Mouse (Mus musculus) kidney, embryonic 15.5 days (tissue): ENCODE measurements around the gene Slc24a1. TPM values are rescaled to one million over a fixed set of nuclear protein-coding genes. Genes with fewer than 3 reads are reported as not detected.
"Not testable (repeated sequence)": the region's sequence is repeated elsewhere in the genome, so short reads cannot be mapped to it uniquely, and the experiment has no call there.

Experiments used
- ATAC-seq: fragments of 200-750 bp; cut with Nextera tagmentation; replicated peaks from 2 replicates; pipeline ENCODE4 v1.8.0; 2017; ENCODE audit warnings: moderate TSS enrichment; ENCODE audit not compliant: low FRiP score
- H3K27ac ChIP-seq: fragments of 300-500 bp; sonication (generic); 2 replicates; pipeline ENCODE4 v1.5.1; 2015; ENCODE audit warnings: mild to moderate bottlenecking, inconsistent platforms
- H3K27me3 ChIP-seq: fragments of 300-500 bp; sonication (generic); 2 replicates; pipeline ENCODE4 v1.6.1; 2015; ENCODE audit warnings: inconsistent platforms
- H3K36me3 ChIP-seq: fragments of 300-500 bp; sonication (generic); 2 replicates; pipeline ENCODE4 v1.6.1; 2015; ENCODE audit warnings: inconsistent platforms
- H3K4me1 ChIP-seq: fragments of 300-500 bp; sonication (generic); 2 replicates; pipeline ENCODE4 v1.6.1; 2015; ENCODE audit warnings: inconsistent platforms
- H3K4me2 ChIP-seq: fragments of 300-500 bp; sonication (generic); 2 replicates; pipeline ENCODE4 v1.6.1; 2015; ENCODE audit warnings: moderate library complexity, mild to moderate bottlenecking, inconsistent platforms
- H3K4me3 ChIP-seq: fragments of 300-500 bp; sonication (generic); replicated peaks from 2 replicates; pipeline ENCODE4 v1.5.1; 2015; ENCODE audit warnings: mild to moderate bottlenecking, inconsistent platforms
- H3K9ac ChIP-seq: fragments of 300-500 bp; sonication (generic); 2 replicates; pipeline ENCODE4 v1.6.1; 2015; ENCODE audit warnings: mild to moderate bottlenecking, inconsistent platforms
- H3K9me3 ChIP-seq: fragments of 300-500 bp; sonication (generic); replicated peaks from 2 replicates; pipeline ENCODE4 v1.6.1; 2016; ENCODE audit warnings: inconsistent platforms
- WGBS: fragments of 180-500 bp; shearing (Covaris S2); methylation state at CpG from one replicate; pipeline ENCODE4 v1.1.7; 2015; ENCODE audit warnings: mixed read lengths; 5-methylcytosine and 5-hydroxymethylcytosine counted together
- polyA plus RNA-seq: library from polyadenylated mRNA; unstranded; fragments of >200 nt; fragmentation: Nextera tagmentation; extraction: Ambion mirVana; gene quantifications from 2 replicates; pipeline ENCODE4 v1.2.1, GENCODE M21; 2015

Slc24a1 gene
- polyA plus RNA-seq: 0.03 and 0.06 TPM in 2 replicates

GRCm38 (mm10) chr9:64951161-64951657 lies at the start of gene Slc24a1:
Slc24a1 (minus strand) TSS chr9:64951607.
- WGBS: 35% methylated on average over 11 of the region's 11 CpGs
- Histone ChIP-seq H3K36me3 (no peaks in the 10 kb centered on the region), H3K27me3 (peaks cover 49% of the 10 kb centered on the region), H3K9ac (no peak within 1 kb of the TSS), H3K9me3 (no peaks in the 10 kb centered on the region), H3K27ac (no peak within 1 kb of the TSS), H3K4me2 (no peak within 1 kb of the TSS), H3K4me3 (no peak within 1 kb of the TSS), H3K4me1 (peaks cover 6% of the 10 kb centered on the region)
- no peak for ATAC-seq

DNA sequence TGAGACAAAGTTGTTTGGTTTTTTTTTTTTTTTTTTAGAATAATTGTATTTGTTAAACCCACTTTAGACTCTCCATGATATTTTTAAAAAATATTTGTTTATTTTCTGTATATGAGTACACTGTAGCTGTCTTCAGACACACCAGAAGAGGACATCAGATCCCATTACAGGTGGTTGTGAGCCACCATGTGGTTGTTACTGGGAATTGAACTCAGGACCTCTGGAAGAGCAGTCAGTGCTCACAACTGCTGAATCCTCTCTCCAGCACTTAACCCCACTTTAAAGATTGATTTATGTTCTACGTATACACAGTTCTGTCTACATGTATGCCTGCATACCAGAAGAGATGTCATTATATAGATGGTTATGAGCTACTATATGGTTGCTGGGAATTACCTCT lies 44.1 kb upstream of the Slc24a1 start:
- H3K4me1 ChIP-seq, H3K4me2 ChIP-seq, H3K9ac ChIP-seq, H3K27me3 ChIP-seq, H3K4me3 ChIP-seq, ATAC-seq, H3K9me3 ChIP-seq, H3K27ac ChIP-seq: not testable (repeated sequence)
- peaks cover 77% of the 10 kb centered on the region for H3K36me3 ChIP-seq
- WGBS: 82% methylated on average over 1 of the region's 1 CpGs

GRCm38 (mm10) chr9:64990291-64990690 lies 38.9 kb upstream of the Slc24a1 start:
- ATAC-seq: no peak
- no peaks in the 10 kb centered on the region for H3K4me1 ChIP-seq
- H3K9ac ChIP-seq: no peak overlapping the region
- WGBS: 85% methylated on average over 7 of the region's 7 CpGs
- no peak overlapping the region for H3K4me3 ChIP-seq
- H3K27ac ChIP-seq: no peak overlapping the region
- no peak overlapping the region for H3K4me2 ChIP-seq
- H3K36me3 ChIP-seq: peaks cover 86% of the 10 kb centered on the region
- H3K9me3 ChIP-seq: no peaks in the 10 kb centered on the region
- no peaks in the 10 kb centered on the region for H3K27me3 ChIP-seq

GRCm38 (mm10) chr9:64988443-64988842 lies 37.0 kb upstream of the Slc24a1 start:
- Histone ChIP-seq H3K9ac (no peak overlapping the region), H3K4me1 (no peaks in the 10 kb centered on the region), H3K4me2 (no peak overlapping the region), H3K9me3 (no peaks in the 10 kb centered on the region), H3K36me3 (peaks cover 93% of the 10 kb centered on the region), H3K27ac (no peak overlapping the region), H3K27me3 (no peaks in the 10 kb centered on the region), H3K4me3 (no peak overlapping the region)
- ATAC-seq: no peak
- 86% methylated on average over 6 of the region's 6 CpGs for WGBS

DNA sequence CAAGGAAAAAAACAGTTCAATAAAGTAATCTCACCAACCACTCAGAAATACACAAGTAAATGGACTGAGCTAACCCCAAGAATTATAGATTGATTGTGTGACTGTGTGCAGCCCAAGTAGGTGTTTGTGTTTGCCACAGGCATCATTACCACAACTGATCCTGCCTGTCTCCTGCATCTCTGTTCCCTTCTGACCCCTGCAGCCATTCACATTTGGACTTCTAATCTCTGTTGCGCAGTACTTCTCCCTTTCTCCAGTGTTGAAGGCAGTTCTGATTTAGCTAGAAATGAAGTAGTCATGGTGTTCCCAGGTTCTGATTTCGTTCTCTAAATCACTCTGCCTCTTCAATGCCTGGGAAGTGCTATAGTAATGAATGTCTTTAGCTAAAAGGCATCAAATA lies 36.2 kb upstream of the Slc24a1 start:
- Histone ChIP-seq H3K27me3 (no peaks in the 10 kb centered on the region), H3K4me3 (no peak overlapping the region), H3K9ac (no peak overlapping the region), H3K4me1 (no peaks in the 10 kb centered on the region), H3K9me3 (no peaks in the 10 kb centered on the region), H3K36me3 (peaks cover 93% of the 10 kb centered on the region), H3K27ac (no peak overlapping the region), H3K4me2 (no peak overlapping the region)
- 97% methylated on average over 2 of the region's 2 CpGs for WGBS
- no peak for ATAC-seq

GRCm38 (mm10) chr9:64985807-64986206 lies 34.4 kb upstream of the Slc24a1 start:
- 83% methylated on average over 9 of the region's 9 CpGs for WGBS
- H3K36me3 ChIP-seq: peaks cover 98% of the 10 kb centered on the region
- H3K9me3 ChIP-seq: no peaks in the 10 kb centered on the region
- no peak overlapping the region for H3K9ac ChIP-seq
- H3K4me1 ChIP-seq: no peaks in the 10 kb centered on the region
- H3K27me3 ChIP-seq: no peaks in the 10 kb centered on the region
- H3K27ac ChIP-seq: no peak overlapping the region
- ATAC-seq: no peak
- H3K4me2 ChIP-seq: no peak overlapping the region
- no peak overlapping the region for H3K4me3 ChIP-seq

DNA sequence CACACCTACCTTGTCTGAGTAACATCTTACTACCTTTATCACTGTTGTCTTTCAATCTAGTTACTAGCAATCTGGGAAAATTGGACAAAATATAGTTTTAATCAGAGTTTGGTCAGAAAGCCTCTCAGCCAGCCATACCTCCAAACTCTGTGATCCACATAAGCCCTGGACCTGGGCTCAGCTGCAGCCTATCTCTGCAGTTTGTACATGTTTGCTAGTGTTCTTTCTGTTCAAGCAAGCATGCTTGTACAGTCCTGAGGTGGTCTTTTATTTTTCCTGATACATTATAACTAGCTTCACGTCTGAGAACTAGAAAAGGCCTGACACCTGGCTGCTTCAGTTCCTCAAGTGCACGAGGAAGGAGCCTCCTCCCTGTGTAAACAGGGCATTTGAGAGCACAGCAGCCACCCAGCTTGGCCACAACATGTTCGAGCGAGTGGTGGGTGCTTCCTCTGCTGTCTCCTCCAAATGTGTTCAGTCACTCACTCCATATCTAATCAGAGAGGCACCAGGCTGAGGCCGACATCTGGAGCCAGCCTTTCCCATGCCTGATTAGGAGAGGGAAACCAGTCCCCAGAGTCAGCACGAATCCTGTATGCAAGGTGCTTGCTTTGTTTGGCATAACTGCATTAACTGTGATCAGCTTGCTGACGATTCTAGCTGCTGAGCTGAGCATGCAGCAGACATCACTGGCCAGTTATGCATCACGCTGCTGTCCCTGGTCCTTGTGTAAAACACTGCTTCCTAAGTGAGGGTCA lies 33.8 kb upstream of the Slc24a1 start:
- WGBS: 77% methylated on average over 8 of the region's 8 CpGs
- ATAC-seq: no peak
- Histone ChIP-seq H3K36me3 (peaks cover 98% of the 10 kb centered on the region), H3K9ac (no peak overlapping the region), H3K4me1 (no peaks in the 10 kb centered on the region), H3K27me3 (no peaks in the 10 kb centered on the region), H3K4me3 (no peak overlapping the region), H3K27ac (no peak overlapping the region), H3K4me2 (no peak overlapping the region), H3K9me3 (no peaks in the 10 kb centered on the region)

DNA sequence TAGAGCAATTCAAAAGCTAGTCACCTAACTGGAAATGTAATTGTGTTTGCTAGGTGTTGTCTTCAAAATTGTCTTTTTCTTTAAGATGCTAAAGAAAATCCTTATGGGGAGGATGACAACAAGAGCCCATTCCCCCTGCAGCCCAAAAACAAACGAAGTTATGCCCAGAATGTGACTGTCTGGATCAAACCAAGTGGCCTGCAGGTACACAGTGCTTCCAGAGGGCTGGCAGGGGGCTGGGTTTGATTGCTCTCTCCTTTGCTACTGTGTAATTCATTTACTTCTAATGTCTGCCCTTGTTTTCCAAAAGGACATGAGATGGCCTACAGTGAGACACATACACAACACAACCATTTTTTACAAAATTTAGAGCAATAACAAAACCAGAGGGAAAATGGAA lies 30.5 kb upstream of the Slc24a1 start:
- Histone ChIP-seq H3K9me3 (no peaks in the 10 kb centered on the region), H3K4me3 (no peak overlapping the region), H3K36me3 (peaks cover 99% of the 10 kb centered on the region), H3K4me2 (no peak overlapping the region), H3K27ac (no peak overlapping the region), H3K9ac (no peak overlapping the region), H3K4me1 (no peaks in the 10 kb centered on the region), H3K27me3 (no peaks in the 10 kb centered on the region)
- WGBS: 81% methylated on average over 1 of the region's 1 CpGs
- no peak for ATAC-seq

DNA sequence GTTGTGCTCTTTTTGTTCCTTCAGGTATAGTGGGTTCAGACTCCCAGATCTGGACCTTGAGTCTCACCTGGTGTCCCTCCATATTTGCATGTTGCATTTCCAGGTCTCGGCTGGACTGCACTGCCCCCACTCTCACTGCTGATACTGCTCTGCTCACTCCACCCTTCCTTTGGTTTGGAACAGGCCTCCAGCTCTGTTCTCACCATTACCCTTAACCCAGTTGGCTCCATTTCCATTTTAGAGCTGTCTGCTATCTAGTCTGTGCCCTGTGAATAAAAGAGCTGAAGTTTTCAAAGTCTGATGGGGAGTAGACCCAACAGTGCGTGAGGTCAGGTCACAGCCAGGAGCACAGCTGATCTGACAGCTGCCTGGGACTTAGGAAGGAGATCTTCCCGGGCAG lies 29.1 kb upstream of the Slc24a1 start:
- ATAC-seq: no peak
- H3K4me1 ChIP-seq: no peaks in the 10 kb centered on the region
- no peak overlapping the region for H3K4me3 ChIP-seq
- WGBS: 84% methylated on average over 3 of the region's 3 CpGs
- H3K4me2 ChIP-seq: no peak overlapping the region
- peaks cover 98% of the 10 kb centered on the region for H3K36me3 ChIP-seq
- no peaks in the 10 kb centered on the region for H3K9me3 ChIP-seq
- no peaks in the 10 kb centered on the region for H3K27me3 ChIP-seq
- no peak overlapping the region for H3K27ac ChIP-seq
- no peak overlapping the region for H3K9ac ChIP-seq

- under 1% methylated on average over 17 of the region's 17 CpGs for WGBS
- no peaks in the 10 kb centered on the region for H3K27me3 ChIP-seq
- H3K9ac ChIP-seq: peak overlapping the region; percentile 89
- ATAC-seq: peak; percentile 87
- H3K27ac ChIP-seq: peak overlapping the region; percentile 93
- H3K36me3 ChIP-seq: peaks cover 36% of the 10 kb centered on the region
- peak overlapping the region; percentile 71 for H3K4me2 ChIP-seq
- no peaks in the 10 kb centered on the region for H3K9me3 ChIP-seq
- H3K4me1 ChIP-seq: peaks cover 20% of the 10 kb centered on the region
- H3K4me3 ChIP-seq: peak overlapping the region; percentile 85
Observed at GRCm38 (mm10) chr9:64960978-64961320, 9.5 kb upstream of the Slc24a1 start.

DNA sequence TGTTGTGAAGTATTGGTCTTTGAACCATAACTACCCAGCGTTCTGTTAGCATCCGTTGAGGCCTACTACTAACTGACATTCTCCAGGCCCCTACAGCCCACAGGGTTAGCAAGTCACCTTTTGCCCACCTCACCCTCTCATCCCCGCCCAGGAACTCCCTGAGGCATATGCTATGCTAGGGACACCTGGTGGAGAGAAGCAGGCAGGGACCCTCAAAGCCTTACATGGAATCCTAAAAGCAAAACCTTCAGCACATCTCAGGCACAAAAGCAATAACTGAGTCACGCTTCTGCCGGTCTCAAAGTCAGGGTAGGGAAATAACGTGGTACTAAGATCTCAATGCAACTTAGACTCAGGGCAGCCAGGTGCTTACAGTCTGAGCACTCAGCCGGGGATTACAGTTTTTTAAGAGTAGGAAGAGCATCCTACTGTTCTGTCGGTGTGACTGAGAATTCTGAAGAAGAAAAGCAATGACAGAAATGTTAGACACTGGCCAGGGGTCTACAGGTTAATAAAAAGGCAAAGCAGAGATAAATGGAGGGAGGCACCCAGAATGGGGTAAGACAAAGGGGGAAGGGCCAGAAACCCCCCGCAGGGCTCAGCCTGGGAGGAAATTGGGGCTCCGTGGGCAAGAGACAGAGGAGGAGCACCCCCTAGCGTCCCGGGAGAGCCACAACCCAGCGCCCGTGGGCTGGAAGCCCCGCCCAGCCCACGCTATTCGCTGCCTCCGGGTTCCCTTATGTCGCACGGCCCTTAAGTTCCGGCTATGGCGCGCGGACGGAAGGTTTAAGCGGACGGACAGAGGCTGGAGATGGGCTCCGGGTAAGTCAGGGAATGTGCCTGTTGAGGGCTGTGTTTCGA lies 8.9 kb upstream of the Slc24a1 start, which contains the start of gene Ints14:
TSS of gene Ints14 (plus strand) at position 789 of the 861 bp plus-strand sequence.
- Histone ChIP-seq H3K27me3 (no peaks in the 10 kb centered on the region), H3K27ac (peak within 1 kb of the TSS; percentile 93), H3K4me1 (peaks cover 20% of the 10 kb centered on the region), H3K36me3 (peaks cover 30% of the 10 kb centered on the region), H3K4me2 (peak within 1 kb of the TSS; percentile 71), H3K9me3 (no peaks in the 10 kb centered on the region), H3K4me3 (peak within 1 kb of the TSS; percentile 85), H3K9ac (peak within 1 kb of the TSS; percentile 89)
- 3% methylated on average over 29 of the region's 29 CpGs for WGBS
- ATAC-seq: peak; percentile 97

- H3K27me3 ChIP-seq: peaks cover 22% of the 10 kb centered on the region
- no peak overlapping the region for H3K9ac ChIP-seq
- H3K4me3 ChIP-seq: no peak overlapping the region
- H3K36me3 ChIP-seq: peaks cover under 1% of the 10 kb centered on the region
- H3K9me3 ChIP-seq: no peaks in the 10 kb centered on the region
- no peak overlapping the region for H3K4me2 ChIP-seq
- H3K27ac ChIP-seq: no peak overlapping the region
- 88% methylated on average over 3 of the region's 3 CpGs for WGBS
- no peak for ATAC-seq
- peaks cover 18% of the 10 kb centered on the region for H3K4me1 ChIP-seq
Observed at GRCm38 (mm10) chr9:64957276-64957675, 5.9 kb upstream of the Slc24a1 start.
